Mouse (Mus musculus): Measurements from ENCODE around the gene Fgfr2. TPM values are rescaled to one million over a fixed set of nuclear protein-coding genes. Genes with fewer than 3 reads are reported as not detected.
"Not testable (repeated sequence)": the region's sequence is repeated elsewhere in the genome, so short reads cannot be mapped to it uniquely, and the experiment has no call there.

Fgfr2 gene
- polyA plus RNA-seq, 2 experiments from 2014 or later, result not detected

DNA sequence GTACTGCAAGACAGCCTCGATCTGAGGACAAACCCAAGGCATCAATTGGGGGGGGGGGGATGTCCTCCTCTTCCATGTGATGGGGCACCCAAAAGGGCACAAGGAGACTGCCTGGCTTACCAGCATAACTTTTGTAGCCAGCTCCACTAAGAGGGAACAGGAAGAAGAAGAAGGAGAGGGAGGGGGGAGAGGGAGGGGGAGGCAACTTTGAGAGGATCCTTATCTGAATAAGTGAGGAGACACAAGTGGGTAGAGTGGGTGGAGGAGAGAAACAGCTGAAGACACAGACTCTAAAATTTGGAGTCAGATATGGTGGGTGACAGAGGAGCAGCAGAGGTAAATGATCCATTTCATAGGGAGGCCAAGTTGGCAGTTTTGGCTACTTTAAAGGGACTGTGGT lies 2562.2 kb downstream of the Fgfr2 start:
- no peak for ATAC-seq

DNA sequence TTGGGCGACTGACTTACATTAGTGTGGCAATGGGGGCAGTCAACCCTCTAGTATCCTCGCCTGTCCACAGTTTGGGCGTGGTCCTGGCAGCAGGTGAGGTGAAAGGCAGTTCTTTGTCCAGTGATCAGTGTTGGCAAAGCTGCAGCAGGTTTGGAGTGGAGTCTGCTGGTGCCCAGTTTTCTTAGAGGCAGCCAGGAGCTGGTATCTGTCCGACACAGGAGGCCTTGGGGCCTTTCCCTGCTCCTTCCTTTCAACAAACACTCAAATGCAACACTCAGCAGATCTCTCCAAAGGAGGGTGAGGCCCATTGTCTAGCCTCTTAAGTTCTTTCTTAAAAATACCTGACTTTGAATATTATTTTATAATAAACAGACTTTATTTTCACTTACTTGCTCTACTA lies 2564.6 kb downstream of the Fgfr2 start:
- no peak for ATAC-seq

DNA sequence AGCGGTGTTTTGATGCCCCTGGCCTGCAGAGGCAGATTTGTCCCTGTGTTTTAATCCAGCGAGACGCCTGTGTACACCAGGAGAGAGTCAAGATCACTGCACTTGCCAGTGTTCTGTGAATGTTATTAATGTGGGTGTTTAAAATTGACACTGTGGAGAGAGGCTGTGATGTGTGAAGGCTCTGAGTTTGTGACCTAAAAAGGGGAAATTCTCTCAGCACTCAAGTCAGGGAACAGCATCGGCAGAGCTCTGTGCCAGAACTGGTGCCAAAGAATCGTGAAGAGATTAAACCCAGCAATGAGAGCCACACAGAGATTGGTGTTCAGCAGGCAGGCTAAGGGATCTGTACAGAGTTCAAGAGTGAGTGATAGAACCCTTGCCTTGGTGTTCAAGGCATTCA lies 2567.6 kb downstream of the Fgfr2 start:
- no peak for ATAC-seq

DNA sequence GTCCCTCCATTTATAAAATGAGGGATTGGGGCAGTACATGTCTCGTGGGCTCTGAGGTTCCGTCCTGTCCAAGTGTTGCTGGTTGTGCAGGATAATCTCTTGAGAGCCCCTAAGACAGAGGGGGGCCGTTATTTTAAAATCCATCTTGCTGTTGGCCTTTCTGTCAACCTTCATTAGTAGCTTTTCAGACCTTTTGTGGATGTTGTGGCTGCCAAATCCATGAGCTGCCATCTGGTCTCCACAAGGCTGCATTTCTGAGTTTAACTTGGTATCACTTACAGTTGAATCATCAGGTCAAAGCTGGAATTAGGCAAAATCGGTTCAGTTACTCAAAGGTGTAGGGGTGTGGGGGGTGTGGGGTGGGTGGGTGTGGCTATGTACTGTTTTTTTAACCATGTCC lies 2569.8 kb downstream of the Fgfr2 start:
- ATAC-seq, result no peak

DNA sequence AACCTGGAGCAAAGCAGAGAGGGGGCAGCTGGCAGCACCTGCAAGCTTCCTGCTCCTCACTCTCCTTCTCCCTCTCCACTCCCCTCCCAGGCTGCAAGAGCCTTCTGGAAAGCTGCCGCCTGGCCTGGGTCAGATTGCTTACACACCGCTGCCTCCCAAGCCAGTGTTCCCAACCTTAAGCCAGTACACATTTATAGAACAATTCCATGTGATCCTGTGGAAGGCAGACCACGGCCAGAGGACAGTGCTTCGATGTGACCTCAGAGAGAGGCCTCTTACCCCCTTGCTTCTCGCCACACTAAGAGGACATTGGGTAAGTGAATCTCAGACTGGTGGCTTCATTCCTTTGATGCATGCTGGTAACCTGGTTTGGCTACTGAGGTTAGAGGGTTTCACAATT lies 2570.4 kb downstream of the Fgfr2 start:
- no peak for ATAC-seq

DNA sequence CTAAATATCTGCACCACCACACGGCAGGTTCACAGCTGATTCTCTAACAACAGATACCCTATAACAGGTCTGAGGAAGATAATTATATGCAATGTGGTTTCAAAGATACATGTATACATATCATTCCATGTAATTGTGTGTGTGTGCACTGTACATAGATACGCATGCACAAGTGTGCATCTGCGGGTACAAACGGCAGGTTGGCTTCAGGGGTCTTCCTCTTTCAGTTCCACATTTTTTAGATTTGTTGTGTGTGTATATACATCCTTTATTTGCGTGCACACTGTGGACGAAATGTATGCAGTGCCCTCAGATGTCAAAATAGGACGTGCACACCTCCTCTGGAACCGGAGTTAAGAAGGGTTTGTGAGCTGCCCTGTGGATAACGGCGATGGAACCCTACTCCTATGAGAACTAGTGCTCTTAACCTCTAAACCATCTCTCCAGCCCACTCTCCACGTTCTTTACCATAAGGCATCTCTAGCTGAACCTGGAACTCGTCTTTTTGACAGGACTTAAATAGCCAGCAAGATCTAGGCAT lies 2575.4 kb downstream of the Fgfr2 start:
- no peak for ATAC-seq

DNA sequence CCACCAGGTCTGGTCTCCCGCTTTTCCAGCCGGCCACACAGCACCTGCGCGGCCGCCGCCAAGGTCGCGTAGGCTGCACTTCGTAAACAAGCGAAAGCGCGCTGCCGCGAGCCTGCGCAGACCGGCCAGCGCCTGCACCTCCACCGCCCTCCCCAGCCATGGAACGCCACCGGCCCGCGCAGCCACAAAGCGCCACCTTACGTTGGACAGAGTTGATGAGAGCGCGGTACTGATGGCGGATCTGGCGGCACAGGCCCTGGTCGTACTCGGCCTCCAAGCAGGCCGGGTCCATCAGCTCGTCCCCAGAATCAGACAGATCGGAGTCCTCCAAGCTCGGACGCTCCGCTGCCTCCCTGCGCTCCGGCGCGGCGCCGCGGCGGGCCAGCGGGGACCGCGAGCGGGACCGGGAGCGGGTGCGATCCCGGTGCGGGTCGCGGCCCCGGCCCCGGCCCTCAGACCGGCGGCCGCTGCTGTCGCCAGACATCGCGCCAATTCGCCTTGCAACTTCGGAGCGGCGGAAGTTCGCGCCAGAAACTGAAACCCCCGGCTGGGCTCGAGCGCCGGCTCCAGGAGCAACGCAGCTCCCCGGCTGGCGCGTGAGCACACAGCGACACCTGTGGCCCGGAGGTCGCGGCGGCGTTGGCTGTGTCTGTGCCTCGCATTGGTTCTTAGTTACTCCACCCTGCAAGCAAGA lies 2576.2 kb downstream of the Fgfr2 start:
- ATAC-seq, result peak; percentile 93

DNA sequence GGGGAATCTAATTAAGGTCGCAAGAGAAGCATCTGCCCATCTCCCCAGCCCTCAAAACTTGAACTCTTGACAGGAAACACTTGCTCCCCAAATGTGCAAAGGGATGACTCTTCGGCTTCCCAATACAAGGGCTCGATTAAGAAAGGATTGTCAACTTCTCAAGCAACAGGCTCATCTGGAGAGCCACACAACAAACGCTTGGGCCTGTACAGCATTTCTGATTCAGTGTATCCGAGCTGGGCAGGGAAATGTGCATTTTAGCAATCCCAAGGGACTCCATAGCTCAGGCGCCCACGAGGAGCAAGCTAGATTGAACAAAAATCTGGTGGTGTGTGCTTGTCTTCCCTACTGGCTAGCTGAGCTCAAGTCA lies 2576.7 kb downstream of the Fgfr2 start:
- ATAC-seq, result peak; percentile 3

DNA sequence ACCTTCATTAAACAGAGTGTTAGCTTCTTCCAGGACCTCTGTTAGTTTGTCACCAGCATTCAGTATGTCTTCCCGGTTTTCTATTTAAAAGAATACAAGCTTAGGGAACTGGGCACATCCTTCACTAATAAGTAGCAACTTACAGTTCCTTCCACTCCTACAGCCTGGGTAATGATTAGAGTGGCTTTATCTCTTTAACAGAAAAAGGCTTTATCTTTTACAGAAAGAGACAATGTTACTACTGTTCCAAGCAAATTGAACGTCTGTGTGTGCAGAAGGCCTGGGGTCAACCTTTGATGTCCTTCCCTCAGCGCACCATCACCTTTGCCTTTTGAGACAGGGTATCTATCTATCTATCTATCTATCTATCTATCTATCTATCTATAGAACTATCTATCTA lies 2577.3 kb downstream of the Fgfr2 start:
- ATAC-seq, result no peak

DNA sequence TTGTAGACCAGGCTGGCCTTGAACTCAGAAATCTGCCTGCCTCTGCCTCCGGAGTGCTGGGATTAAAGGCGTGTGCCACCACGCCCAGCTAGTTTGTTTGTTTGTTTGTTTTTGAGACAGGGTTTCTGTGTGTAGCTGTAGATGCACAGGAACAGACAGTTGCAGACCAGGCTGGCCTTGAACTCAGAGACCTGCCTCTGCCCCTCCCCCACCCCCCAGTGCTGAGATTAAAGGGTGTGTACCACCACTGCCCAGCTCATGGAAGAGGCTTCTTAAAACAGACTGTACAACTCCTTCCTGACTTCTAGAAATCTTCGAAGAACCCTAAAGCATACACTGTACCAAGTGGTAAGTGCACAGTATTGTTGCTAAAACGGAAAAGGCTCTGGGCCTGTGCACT lies 2577.7 kb downstream of the Fgfr2 start:
- no peak for ATAC-seq

DNA sequence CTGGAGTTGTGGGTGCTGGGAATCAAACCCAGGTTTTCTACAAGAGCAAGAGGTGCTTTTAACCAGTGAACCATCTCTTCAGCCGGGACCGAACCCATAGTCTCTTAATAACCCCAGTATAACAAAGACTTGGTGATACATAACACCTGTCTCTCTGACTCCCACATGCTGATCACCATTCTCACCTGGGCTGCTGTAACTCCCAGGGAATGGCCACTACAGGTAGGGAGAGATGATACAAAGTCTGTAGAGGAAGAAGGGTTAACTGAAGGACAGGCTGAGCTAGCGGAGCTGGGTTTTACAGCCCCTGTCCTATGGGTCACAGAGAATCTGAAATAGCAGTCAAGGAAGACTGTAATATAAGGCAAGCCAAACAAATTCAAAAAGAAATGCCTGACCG lies 2580.0 kb downstream of the Fgfr2 start:
- no peak for ATAC-seq

DNA sequence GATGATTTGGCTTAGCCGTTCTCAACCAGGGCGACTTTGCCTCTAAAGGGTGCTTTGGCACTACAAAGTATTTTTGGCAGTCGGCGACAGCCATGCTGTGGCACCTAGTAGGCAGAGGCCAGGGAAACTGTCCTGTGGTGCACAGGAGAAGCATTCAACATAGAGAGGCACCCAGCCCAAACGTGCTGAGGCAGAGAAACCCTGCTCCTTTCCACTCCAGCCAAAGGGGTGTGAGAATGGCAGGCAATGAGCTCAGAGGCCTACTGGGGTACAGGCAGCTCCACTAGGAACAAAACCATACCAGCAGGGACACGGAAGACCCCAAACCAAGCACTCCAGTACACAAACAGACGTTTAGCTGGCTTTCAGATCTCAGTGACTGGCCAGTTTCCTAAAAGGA lies 2583.0 kb downstream of the Fgfr2 start:
- ATAC-seq, result no peak

DNA sequence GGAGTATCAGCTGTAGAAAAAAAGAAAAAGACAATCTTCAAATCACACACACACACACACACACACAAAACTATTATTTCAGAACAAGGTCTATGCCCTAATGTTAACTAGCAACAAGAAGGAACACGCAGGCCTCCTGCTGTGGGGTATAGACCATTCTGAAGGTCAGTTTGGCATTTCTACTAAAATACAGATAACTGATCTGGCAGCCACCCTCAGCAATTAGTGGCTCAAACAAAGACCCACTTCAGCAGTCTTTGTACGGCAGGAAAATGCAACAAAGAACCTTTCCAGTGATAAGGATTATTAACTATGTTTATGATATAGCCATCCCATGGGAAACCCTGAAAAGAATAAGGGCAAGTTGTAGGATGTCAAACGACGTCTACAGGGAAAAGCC lies 2586.1 kb downstream of the Fgfr2 start:
- no peak for ATAC-seq

DNA sequence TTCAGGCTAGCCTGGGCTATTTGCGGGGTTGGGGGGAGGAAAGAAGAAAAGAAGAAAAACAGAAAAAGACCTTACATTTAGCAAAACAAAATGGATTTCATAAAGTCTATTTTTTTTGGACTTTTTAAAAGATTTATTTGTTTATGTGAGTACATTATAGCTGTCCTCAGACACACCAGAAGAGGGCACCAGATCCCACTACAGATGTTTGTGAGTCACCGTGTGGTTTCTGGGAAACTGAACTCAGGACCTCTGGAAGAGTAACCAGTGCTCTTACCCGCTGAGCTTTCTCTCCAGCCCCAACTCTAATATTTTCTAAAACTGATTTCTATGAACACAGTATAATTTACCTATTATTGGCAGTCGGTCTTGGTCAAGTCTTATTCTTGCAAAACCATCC lies 2588.0 kb downstream of the Fgfr2 start:
- ATAC-seq, result no peak

DNA sequence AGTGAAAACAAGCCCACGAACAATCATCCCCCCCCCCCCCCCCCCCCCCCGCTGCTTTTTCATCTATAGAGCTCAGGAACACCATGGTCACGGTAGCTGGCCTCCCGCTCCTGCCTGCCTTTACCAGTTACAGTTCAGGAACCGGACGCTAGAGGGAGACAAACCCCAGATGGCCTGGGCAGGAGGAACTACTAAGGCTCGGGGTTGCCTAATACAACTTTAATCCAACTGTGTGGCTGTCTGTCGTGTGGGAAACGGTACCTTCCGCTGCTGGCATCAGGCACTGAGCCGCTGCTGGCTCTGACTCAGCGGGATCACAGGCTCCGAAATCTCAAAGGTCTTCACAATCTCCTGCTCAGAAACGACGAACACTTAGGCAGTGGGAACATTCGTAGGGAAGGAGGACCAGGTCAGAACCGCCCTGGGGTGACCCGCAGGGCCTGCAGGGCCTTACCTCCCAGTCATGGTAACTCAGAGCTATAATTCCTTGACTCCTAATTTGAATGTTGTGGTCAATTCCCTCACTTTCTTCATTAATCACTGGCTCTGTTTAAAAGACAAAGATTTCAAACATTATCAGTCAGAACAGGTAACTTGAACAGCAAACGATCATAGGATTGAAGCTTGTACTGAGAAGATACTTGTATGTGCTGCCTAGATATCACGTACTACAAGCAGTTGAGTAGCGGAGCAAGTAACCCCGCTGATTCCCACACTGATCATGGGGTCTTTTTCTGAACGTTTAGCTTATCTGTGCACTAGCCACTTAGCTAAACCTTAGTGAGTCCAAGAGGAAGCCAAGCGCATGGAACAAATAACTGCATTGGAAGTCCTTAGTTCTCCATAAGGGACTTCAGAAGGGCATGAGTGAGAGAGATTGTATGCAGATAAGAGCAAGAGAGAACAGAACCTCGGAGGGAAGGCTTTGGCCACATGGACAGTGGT lies 2589.6 kb downstream of the Fgfr2 start:
- peak; percentile 97 for ATAC-seq

DNA sequence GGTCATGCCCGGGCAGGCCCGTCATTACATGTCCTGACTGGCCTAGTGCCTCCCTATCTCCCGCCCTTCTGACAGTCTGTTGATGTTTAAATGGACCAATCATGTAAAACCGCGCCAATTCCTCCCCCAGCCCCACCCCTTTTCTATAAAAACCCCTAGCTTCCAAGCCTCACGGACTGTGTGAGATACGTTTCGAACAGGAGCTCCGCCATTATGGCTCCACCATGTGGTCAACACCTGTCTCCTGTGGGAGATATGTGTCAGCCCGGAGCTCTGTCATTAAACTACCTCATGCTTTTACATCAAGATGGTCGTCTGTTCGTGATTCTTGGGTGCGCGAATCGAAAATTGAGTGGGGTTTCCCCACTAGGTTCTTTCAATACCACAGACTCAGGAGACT lies 2592.0 kb downstream of the Fgfr2 start:
- ATAC-seq, result not testable (repeated sequence)

DNA sequence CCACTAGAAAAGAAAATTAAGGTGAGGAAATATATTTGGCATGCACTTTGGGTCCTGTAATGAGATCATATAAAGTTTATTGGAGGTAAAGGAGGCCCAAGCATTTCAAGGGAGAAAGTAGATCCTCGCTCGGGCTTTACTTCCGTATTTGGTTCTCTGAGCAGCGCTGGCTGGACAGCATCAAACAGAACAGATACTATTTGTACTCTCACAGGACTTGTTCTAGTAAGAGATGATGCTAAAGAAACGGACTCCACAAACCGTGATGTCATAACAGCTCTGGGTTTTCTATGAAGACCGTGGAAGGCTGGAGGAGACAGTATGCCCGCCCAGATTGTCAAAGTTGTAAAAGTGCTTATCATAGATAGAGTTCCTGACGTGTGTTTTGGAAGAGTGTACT lies 2595.8 kb downstream of the Fgfr2 start:
- ATAC-seq, result no peak

DNA sequence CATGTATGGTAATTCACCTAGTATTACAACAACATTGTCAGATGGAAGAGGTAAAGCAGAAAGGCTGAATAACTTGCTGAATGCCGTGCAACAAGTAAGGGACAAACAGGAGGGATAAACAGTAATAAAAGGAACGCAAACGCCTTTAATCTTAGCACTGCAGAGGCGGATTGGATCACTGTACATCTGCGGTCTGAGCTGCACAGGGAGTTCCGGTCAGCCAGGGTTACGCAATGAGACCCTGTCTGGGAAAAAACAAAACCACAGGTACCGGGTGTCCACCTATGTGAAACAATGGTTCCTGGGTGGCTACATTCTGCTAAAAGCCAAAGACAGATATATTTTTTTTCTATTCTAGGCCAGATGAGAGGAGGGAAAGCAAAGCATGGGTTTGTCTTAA lies 2599.7 kb downstream of the Fgfr2 start:
- ATAC-seq, result no peak

DNA sequence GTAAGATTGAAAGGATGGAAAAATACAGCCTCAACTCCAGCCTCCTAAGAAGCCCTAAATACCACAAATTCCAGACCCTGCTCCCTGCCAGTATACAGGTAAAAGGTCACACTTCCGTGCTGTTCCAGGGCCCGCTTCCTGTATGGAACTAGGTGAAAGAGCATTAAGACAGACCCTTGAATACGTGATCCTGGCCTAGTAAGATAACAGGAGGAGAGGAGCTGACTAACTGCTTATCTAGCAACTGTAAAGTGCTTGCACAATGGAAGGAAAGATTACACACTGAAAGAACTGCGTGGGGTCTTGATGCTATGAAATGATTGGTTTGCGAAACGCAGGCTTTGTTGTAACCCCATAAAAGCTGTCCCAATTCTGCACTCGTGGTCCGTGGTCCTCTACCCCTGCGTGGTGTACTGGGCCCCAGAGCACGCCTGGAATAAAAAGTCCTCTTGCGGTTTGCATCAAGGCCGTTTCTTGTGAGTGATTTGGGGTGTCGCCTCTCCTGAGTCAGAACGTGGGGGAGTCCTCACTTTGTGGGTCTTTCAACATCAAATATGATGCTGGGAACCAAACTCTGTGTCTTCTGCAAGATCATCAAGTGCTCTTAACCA lies 2602.2 kb downstream of the Fgfr2 start:
- no peak for ATAC-seq

DNA sequence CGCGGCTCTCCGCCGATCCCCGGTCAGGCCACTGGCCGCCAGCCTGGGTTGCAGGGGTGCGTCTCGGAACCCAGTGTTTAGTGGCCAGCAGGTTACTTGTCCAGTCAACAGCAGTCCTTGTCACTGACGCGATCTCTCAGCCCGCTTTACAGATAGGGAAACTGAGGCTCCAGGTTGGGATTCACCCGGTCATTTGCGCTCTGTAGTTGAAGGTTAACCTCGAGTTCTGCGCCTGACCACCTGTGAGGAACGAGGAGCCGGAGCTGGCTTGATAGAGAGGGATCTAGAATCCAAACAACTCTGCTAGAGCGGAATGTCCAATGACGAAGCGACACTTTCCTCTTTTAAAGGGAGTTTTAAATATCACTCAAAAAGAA lies 2603.1 kb downstream of the Fgfr2 start, which contains the start of gene Ate1:
Gene Ate1, minus strand, starts transcription at position 321 of the 377 bp plus-strand sequence.
- no peak for ATAC-seq

DNA sequence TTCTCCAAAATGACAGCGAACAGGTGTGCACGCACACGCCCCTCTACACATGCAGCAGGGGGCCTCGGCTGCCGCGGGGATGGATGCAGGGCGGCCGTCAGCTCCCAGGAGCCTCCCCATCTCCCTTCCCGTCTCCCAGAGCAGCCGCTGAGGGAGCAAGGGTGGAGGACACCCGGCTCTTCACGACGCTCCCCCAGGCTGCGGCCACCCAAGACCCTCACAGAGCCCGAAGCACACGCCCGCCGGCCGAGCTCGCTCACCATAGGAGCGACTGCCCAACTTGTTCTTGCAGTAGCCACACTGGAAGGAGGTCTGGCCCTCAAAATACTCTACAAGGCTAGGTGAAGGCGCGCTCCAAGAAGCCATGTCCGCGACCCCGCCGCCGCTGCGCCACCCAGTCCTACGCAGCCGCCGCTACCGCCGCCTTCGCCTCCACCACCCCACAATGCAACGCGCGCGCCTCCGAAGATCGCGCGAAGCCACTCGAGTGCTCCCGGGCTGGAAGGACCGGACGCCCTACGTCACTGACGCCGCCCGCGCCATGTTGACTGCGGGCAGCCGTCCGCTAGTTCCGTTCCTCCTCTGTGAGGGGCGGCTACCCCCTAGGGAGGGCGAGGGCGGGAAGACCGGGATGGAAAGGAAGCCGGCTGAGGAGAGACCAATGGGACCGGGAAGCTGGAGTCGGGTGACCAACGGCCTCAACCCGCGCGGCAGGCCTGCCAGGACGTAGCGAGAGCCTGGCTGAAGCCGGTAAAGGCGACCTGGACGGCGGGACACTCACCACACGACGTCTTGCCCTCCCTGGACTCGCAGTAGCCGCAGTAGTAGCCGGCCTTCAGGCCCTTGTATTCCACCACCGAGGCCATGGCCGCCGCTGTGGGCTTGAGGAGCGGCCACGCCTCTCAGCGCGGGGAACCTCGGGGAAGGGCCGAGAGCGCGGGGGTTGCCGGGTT lies 2603.8 kb downstream of the Fgfr2 start:
- ATAC-seq, result peak; percentile 97

Measured in CD4-positive, CD25-positive, alpha-beta regulatory T cell, adult 4 months (primary cell).